Mouse (Mus musculus) olfactory bulb, adult 2 months (tissue): ENCODE results near the gene Prom1.

Source experiments
- CTCF ChIP-seq: fragments of 200-500 bp; IDR thresholded peaks from 2 replicates; pipeline ENCODE4 v1.5.1; 2012; ENCODE audit warnings: low read depth, mild to moderate bottlenecking, low read length, moderate library complexity; ENCODE audit not compliant: insufficient read depth
- POLR2A ChIP-seq: fragments of 200-500 bp; IDR thresholded peaks from 2 replicates; pipeline ENCODE4 v1.6.1; 2012; ENCODE audit warnings: mild to moderate bottlenecking, low read depth, low read length, moderate library complexity; ENCODE audit not compliant: insufficient read depth

- TF ChIP-seq POLR2A (no peak), CTCF (no peak)
Observed at GRCm38 (mm10) chr5:44049395-44049976, 52.3 kb downstream of the Prom1 start.
